Mouse (Mus musculus) right cerebral cortex, postnatal 36 days (tissue): Measurements from ENCODE around the gene Gm3285.
A peak's percentile ranks its signal among the peaks of the same experiment; 100 is the strongest.

Experiments used
- DNase-seq, 2 experiments: peaks; one replicate each; pipeline ENCODE4 v3.0.0; 2022; ENCODE audit warnings: low spot score in 2 of 2, mixed read lengths in 1 of 2

The Gm3285 gene

GRCm38 (mm10) chr10:77900126-77900525 lies 38.4 kb downstream of the Gm3285 start:
- DNase-seq = no peak

DNA sequence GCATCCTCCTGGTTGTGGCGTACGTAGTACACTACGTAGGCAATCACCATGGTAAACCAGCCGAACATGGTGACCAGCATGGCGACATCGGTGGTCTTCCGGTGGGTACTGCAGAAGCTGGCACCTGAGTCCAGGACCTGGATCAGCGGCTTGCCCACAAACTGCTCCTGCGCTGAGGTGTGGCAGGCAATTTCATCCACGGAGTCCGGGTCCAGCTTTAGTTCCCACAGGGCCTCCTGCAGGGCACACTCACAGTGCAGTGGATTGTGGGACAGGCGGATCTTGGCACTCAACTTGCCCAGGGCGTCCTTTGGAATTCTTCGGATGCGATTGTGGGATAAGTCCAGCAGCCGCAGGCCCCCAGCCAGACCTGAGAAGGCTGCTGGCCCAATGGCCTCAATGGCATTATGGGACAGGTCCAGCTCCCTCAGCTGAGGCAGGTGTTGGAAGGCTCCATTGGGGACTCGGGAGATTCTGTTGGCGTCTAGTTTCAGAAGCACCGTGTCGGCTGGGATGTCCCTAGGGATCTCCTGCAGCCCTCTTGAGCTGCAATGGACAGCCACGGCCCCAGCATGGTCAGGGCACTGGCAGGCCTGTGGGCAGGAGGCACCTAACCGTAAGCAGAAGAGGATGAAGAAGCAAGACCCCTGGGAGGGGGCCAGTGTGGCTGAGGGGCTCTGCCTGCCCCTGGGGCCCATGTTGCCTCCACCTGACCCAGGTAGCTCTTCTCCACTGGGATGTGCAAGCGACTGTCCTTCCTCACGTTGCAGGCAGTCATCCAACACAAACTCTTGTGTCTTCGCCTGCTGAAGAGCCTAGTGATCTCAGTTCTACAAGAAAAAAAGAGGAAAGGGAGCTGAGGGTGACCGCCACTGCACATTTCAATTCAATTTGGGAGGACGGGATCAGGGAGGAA lies 39.4 kb downstream of the Gm3285 start:
- DNase-seq = no peak

DNA sequence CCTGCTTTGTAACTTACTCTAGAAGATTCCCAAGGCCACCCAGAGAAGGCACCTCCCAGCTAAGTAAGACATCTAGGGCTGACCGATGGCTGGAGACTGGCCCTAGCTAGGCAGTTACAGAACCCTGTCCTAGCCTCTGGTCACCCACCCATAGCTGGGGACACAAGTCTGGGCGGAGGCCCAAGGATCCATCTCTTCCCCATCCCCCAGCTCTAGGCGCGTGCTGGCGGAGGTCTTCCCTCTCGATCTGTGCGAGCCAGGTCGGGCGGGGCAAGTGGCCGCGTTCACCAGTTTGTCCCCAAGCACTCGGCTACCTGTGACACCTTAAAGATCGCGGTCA lies 40.1 kb downstream of the Gm3285 start:
- DNase-seq = no peak

DNA sequence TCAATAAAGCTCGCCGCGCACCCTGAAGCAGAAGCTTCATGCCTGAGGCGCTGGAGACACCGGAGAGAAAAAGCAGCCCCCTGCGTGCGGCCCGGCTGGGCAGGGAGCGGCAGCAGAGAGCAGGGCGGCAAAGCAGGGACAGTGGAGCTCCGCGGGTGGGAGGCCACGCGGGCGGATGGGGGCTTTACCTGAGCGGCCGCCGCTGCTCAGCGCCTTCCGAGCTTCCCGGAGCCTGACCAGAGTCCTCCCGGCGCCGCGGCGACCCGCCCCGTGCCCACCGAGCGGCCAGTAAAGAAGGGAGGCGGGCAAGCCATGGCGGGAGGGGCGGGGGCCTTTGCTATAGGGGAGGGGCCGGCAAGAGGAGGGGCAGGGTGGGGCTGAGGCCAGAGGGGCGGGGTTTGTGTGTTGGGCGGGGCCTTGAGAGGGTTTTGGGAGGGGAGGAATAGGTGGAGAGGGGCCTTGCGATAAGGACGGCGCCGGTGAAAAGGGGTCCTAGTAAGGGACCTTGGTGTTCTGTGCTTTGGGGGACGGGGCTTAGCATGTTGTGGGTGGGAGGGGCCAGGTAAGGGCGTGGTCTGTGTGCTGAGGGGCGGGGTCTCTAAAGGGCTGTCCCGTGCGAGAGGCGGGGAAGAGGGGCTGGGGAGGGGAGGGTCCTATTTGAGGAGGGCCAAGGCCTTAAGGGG lies 40.6 kb downstream of the Gm3285 start, which contains the start of gene Lrrc3:
Gene Lrrc3 (minus strand): TSS at position 326 of the 683 bp plus-strand sequence.
- DNase-seq = peak; percentile 25 to 43

- peak; percentile 79 to 83 for DNase-seq
These were observed 41.3 kb downstream of the Gm3285 start for GRCm38 (mm10) chr10:77902894-77903715.
